Mouse (Mus musculus): ENCODE measurements at regions not wholly inside any gene's neighbourhood (a gene's known extent, or its start where the extent isn't known, plus 50 kb on each side); places are given as distances from the start of the nearest gene placed in this dataset.

- TF ChIP-seq CTCF (IDR thresholded peaks at IDR 0.05; ENCODE audit: low read depth), result no peak
- TF ChIP-seq EP300 (IDR thresholded peaks at IDR 0.05; ENCODE audit: low read depth), result no peak
Measured at GRCm38 (mm10) chr4:127421927-127422450, 64.0 kb upstream of the Gjb5 start.
